Mouse (Mus musculus) heart, adult 2 months (tissue): ENCODE results near the gene Wfdc16. TPM values are rescaled to one million over a fixed set of nuclear protein-coding genes. Genes with fewer than 3 reads are reported as not detected.

Source experiments
- DNase-seq, 2 experiments: peaks; one replicate each; pipeline ENCODE4 v3.0.0; 2021
- H3K27ac ChIP-seq: fragments of 200-600 bp; 2 replicates; pipeline ENCODE4 v1.8.1; 2022
- H3K27me3 ChIP-seq: fragments of 200-500 bp; 2 replicates; pipeline ENCODE4 v1.6.1; 2012; ENCODE audit warnings: mild to moderate bottlenecking, low read length, inconsistent platforms, mixed read lengths; ENCODE audit not compliant: control insufficient read depth, insufficient read depth
- H3K36me3 ChIP-seq: fragments of 200-500 bp; 2 replicates; pipeline ENCODE4 v1.6.1; 2012; ENCODE audit warnings: low read length, inconsistent platforms; ENCODE audit not compliant: control insufficient read depth, insufficient read depth
- H3K4me1 ChIP-seq: fragments of 200-500 bp; 2 replicates; pipeline ENCODE4 v1.6.1; 2011; ENCODE audit warnings: low read length; ENCODE audit not compliant: control insufficient read depth, insufficient read depth
- H3K4me3 ChIP-seq: fragments of 200-600 bp; 2 replicates; pipeline ENCODE4 v1.8.1; 2022
- H3K79me2 ChIP-seq: fragments of 200-500 bp; replicated peaks from 2 replicates; pipeline ENCODE4 v1.6.1; 2012; ENCODE audit warnings: mild to moderate bottlenecking, inconsistent platforms, low read length, moderate library complexity, mixed read lengths; ENCODE audit not compliant: control insufficient read depth, insufficient read depth
- H3K9ac ChIP-seq: fragments of 200-500 bp; 2 replicates; pipeline ENCODE4 v1.6.1; 2012; ENCODE audit warnings: low read depth, mild to moderate bottlenecking, control low read depth, inconsistent platforms, low read length, mixed read lengths
- CTCF ChIP-seq: fragments of 200-600 bp; IDR thresholded peaks from 2 replicates; pipeline ENCODE4 v1.8.1; 2022; ENCODE audit warnings: antibody characterized with exemption, mild to moderate bottlenecking, moderate library complexity
- EP300 ChIP-seq: fragments of 200-500 bp; IDR thresholded peaks from 2 replicates; pipeline ENCODE4 v1.6.1; 2011; ENCODE audit warnings: low read depth, low read length, control low read depth; ENCODE audit not compliant: insufficient read depth
- POLR2A ChIP-seq: fragments of 200-500 bp; IDR thresholded peaks from 2 replicates; pipeline ENCODE4 v1.6.1; 2011; ENCODE audit warnings: mild to moderate bottlenecking, low read depth, low read length, control low read depth; ENCODE audit not compliant: insufficient read depth
- WGBS: fragments of 180-500 bp; shearing (Covaris S2); methylation state at CpG from one replicate; pipeline ENCODE4 v1.1.7; 2018; 5-methylcytosine and 5-hydroxymethylcytosine counted together
- intact Hi-C: fragments of 180-260 bp; cut with DNase I; formaldehyde crosslinking; loops from one replicate; pipeline ENCODE4 v1.15.1; 2025
- long read RNA-seq: library from polyadenylated mRNA; stranded (forward); transcript quantifications from one replicate; pipeline ENCODE4 v2.0.0, GENCODE M21; 2021
- polyA plus RNA-seq: library from polyadenylated mRNA; depleted of rRNA; stranded (reverse); fragments of >200 nt; gene quantifications from 2 replicates; pipeline ENCODE4 v1.2.3, GENCODE M21; 2012; rRNA removed
- total RNA-seq, 2 experiments: library from RNA; stranded (reverse); gene quantifications; 2 replicates each; pipeline ENCODE4 v1.2.3; 2021

Gene Wfdc16
- total RNA-seq (not detected), polyA plus RNA-seq (not detected in 2 replicates)
- long read RNA-seq: 0 reads

DNA sequence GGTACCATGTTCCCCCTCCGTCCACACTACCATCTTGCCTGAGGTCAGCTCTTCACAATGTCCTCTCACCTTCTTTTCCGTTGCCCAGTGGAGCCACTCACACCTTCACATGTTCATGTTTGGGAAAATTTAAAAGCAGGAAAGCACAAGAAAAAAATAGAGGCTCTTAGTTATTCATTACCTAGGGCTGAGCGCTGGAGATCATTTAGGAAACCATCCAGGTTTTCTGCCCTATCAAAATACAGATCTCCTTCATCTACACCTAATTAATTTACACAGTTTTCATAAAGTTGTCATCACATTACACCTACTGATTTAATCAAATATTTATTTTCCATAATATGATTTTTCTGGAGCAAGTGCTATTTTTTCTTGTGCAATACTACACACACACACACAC, at the start of gene Wfdc16:
Gene Wfdc16, minus strand, starts transcription at position 101 of the 400 bp plus-strand sequence.
- TF ChIP-seq CTCF: no peak
- no peak for TF ChIP-seq POLR2A
- TF ChIP-seq EP300: no peak
- Histone ChIP-seq H3K27ac (no peak within 1 kb of the TSS), H3K4me1 (no peaks in the 10 kb centered on the region), H3K27me3 (no peaks in the 10 kb centered on the region), H3K79me2 (no peaks in the 10 kb centered on the region), H3K9ac (no peak within 1 kb of the TSS), H3K4me3 (no peak within 1 kb of the TSS), H3K36me3 (no peaks in the 10 kb centered on the region)
- 84% methylated on average over 3 of the region's 3 CpGs for WGBS
- DNase-seq: no peak
- intact Hi-C loops: no loop called here

DNA sequence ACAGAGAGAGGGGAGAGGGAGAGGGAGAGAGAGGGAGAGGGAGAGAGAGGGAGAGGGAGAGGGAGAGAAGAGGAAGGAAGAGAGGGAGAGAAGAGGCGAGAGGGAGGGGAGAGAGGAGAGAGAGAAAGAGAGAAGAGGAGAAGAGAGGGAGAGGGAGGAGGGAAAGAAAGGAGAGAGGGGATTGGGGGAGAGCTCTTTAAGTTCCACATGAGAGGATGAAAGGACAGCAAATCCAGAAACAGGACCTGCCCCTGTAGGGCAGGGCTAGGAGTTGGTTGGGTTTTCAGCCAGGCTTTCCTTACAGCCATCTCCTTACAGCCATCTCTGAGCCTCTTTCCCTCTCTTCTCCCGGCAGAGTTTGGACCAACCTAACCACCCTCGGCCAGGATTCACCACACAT, 46.2 kb upstream of the Wfdc16 start, which contains the start of gene Wfdc13:
Gene Wfdc13, plus strand, starts transcription at position 301 of the 400 bp plus-strand sequence.
- intact Hi-C loops: no loop called here
- 61% methylated on average over 3 of the region's 3 CpGs for WGBS
- DNase-seq: no peak

DNA sequence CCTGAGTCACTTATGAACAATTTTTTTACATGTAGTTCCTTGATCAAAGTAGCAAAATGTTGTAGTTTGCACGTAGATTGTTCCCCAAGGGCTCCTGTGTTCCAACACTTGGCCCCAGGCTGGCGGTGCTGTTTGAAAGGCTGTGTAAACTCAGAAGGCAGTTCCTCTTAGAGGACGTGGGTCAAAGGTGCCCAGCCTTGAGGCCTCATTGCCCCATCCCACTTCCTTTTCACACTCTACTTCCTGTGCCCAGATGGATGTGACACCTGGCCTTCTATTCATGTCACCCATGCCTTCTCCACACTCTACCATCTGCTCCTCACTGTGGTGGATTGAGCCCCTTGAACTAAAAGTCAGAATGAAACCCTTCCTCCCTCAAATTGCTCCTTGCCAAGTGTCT, 41.3 kb upstream of the Wfdc16 start:
- DNase-seq: no peak
- intact Hi-C loops: loop anchor here (1.0 to 2.0 kb wide), 2 partner anchors 46 to 115 kb away; no protein-coding TSS in a partner anchor
- no peaks in the 10 kb centered on the region for H3K27me3 ChIP-seq
- no peaks in the 10 kb centered on the region for H3K36me3 ChIP-seq
- no peak overlapping the region for H3K27ac ChIP-seq
- no peaks in the 10 kb centered on the region for H3K79me2 ChIP-seq
- WGBS: 60% methylated on average over 3 of the region's 3 CpGs
- no peak overlapping the region for H3K4me3 ChIP-seq
- no peaks in the 10 kb centered on the region for H3K4me1 ChIP-seq
- TF ChIP-seq POLR2A (no peak), CTCF (no peak), EP300 (no peak)
- no peak overlapping the region for H3K9ac ChIP-seq

More for the DNA sequence above, 46.2 kb upstream of the Wfdc16 start, which contains the start of gene Wfdc13:
- H3K4me3 ChIP-seq: no peak within 1 kb of the TSS
- TF ChIP-seq CTCF: no peak
- no peak for TF ChIP-seq EP300
- no peak for TF ChIP-seq POLR2A
- H3K27ac ChIP-seq: no peak within 1 kb of the TSS
- H3K4me1 ChIP-seq: no peaks in the 10 kb centered on the region
- no peaks in the 10 kb centered on the region for H3K79me2 ChIP-seq
- H3K27me3 ChIP-seq: no peaks in the 10 kb centered on the region; the same call in 1 of the 2 replicates
- H3K36me3 ChIP-seq: no peaks in the 10 kb centered on the region
- no peak within 1 kb of the TSS for H3K9ac ChIP-seq

DNA sequence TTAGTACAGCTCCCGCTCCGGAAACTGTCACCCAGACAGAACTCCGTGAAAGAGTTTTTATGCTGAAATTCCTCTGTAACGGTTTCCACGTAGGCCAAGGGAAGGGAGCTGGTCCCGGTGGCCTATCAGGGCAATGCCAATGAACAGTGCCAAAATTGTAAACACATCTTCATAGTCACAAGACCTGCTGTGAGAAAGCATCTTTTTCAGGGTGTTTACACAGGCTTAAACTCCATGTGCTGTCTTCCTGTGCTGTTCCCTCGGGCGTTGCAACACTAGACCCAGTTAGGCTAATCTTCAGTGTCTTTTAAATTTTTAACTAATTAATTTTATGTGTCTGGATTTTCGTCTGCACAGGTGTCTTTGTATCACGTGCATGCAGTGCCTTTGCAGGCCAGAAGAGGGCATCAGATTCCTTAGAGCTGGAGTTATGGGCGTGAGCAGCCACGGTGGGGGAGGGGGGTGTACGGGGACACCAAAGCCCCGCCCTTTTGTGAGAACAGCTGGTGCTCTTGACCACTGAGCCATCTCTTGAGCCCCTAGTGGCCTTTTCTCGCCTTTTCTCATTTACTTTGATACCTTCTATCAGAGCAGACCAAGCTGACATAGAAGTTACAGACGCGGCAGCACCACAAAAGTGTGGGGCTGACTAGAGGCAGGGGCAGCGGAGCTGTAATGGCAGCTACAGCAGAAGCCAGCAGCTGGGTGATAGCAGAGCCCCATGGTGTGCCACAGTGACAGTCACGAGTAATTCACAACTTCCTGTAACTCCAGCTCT, 40.4 kb upstream of the Wfdc16 start:
- Histone ChIP-seq H3K36me3 (no peaks in the 10 kb centered on the region), H3K27me3 (no peaks in the 10 kb centered on the region), H3K4me3 (no peak overlapping the region), H3K4me1 (no peaks in the 10 kb centered on the region), H3K9ac (no peak overlapping the region), H3K79me2 (no peaks in the 10 kb centered on the region), H3K27ac (no peak overlapping the region)
- DNase-seq: peak; percentile 55 to 58
- intact Hi-C loops: loop anchor here (1.0 to 2.0 kb wide), 2 partner anchors 47 to 116 kb away; no protein-coding TSS in a partner anchor
- TF ChIP-seq CTCF (peak; percentile 75), POLR2A (no peak)
- 21% methylated on average over 19 of the region's 19 CpGs for WGBS

DNA sequence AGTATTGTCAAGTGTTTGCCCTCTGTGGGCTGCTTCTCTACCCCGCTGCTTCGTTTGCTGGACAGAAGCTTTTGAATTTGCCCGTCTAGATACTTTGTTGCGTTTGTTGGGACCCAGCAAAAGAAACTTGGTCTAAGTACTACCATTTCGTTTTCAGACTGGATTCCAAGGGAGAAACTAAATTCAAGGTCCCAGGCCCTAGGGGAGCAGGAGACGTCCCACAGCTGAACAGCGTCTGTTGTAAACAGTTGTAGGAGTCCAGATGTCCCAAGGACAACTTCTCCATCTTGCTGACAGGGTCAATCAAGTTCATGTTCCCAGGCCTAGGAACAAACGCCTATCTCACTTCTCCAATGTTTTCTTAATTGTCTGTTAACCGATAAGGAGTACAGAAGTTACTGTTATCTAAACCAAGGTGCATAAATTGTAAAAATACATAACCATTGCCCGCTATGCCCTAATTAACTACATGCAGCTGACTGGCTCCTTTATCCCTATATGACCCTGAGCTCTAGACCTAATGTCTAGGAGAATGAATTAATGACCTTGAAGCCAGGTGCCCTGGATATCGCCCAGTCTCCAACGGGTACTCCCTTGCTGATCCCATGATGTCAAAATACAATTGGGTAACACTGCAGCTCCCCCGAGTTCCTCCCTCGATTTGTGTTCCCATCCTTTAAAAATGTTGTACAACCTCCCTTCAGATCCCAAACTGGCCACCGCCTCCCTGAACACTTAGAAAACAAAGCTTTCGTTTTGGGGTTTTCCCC, 38.5 kb upstream of the Wfdc16 start:
- Histone ChIP-seq H3K27me3 (no peaks in the 10 kb centered on the region), H3K79me2 (no peaks in the 10 kb centered on the region), H3K4me1 (no peaks in the 10 kb centered on the region), H3K36me3 (no peaks in the 10 kb centered on the region), H3K9ac (no peak overlapping the region), H3K27ac (no peak overlapping the region), H3K4me3 (no peak overlapping the region)
- no peak for TF ChIP-seq EP300
- no peak for DNase-seq
- intact Hi-C loops: no loop called here
- WGBS: 72% methylated on average over 16 of the region's 16 CpGs

DNA sequence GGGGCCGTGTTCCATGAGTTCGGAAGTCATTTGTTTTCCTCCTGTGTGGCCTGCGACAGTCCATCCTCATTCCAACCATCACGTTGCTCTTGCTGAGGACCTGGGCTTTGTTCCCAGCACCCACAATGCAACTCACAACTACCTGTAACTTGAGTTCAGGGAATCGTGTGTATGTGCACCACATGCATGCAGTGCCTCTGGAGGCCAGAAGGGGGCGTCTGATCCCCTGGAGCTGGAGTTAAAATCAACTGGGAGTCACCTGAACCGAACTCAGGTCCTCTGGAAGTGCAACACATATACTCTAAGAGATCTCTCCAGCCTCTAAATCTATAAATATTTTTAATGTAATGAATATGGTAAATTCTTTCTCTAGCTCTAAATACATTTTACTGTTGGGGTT, 37.5 kb upstream of the Wfdc16 start:
- Histone ChIP-seq H3K27me3 (no peaks in the 10 kb centered on the region), H3K4me3 (no peak overlapping the region), H3K36me3 (no peaks in the 10 kb centered on the region), H3K4me1 (no peaks in the 10 kb centered on the region), H3K9ac (no peak overlapping the region), H3K27ac (no peak overlapping the region), H3K79me2 (no peaks in the 10 kb centered on the region)
- 74% methylated on average over 7 of the region's 7 CpGs for WGBS
- TF ChIP-seq POLR2A (no peak), CTCF (peak; percentile 15; the same call in 1 of the 2 replicates)
- no peak for DNase-seq
- intact Hi-C loops: no loop called here
